Mouse (Mus musculus): ENCODE data around the gene Alk.

Gene Alk

DNA sequence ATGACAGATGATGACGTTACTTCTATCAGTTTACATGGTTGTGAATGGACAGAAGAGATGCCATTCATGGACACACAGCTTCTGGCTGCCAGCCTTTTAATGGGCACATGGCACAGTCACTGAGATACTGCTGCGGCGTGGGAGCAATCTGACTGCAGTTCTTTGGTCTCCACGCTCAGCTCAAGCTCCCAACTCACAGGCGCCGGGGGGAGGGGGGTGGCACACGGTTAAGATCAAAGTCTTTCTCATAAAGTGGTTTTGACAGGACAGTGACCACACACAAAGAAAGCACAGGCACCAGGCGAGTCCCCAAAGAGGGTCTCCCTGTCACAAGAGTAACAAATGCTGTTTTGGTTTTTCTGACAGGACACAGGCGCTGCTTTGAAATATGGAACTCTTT, 641.7 kb downstream of the Alk start:
- DNase-seq = peak; percentile 34

DNA sequence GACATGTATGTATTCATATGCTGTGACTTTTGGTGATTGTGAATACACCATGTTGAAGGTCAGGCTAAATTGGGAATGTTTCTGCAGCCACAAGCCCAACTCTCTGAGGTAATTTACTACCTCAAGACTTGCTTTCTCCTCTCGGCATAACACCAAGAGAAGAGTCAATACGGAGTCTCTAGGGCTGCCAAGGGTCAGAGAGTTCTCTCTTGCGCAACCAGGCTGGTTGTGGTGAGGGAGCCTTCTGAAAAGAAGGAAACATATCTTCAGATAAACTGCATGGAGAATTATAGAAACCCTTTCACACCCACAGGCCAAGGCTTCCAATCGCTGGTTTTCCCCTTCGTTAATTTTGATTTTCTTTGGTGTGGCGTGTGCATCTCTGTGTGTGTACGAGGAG, 649.4 kb downstream of the Alk start:
- DNase-seq = no peak

DNA sequence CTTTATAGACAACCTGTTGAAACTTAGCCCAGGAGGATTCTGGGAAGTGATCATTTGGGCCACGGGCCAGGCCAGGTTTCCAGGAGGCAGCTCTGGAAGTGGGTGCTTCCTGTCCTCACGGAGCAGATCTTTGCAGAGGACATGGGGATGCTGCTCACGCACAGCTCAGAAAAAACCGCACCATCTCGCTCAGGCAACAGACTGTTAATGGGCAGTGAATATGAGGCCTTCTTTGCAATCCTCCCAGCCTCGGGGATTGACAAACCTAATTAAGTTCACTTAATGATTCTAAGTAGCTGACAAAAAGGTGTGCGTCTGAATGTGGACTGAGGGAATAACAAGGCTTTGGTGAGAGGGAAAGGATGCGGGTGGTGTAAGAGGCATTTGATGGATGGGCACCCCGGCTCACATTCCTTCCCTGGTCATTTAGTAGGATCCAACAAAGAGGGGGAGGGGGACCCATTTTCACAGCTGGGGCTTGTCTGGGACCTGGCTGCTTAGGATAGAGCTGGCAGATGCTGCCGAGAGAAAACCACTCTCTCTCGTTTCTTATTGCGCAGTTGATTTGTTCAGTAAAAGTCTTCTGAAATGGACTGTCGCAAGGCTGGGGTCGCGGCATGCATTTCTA, 650.1 kb downstream of the Alk start:
- no peak for DNase-seq

DNA sequence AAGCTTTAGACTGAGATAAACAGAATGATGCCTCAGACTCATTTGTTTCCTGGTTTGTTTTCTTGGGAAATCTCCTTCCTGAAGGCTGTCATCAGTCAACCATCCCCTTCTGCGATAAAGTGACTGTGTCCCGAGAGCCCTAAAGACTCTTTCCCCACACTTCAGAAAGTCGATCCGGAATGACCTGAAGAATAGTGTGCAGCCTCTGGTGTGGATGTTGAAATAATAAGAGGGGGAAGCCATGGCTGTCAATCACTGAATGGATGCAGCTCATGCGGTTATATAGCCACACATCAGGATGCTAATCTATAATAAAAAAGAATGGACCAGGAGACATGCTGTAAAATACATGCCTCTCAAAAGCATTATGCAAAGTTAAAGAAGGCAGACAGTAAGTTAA, 653.5 kb downstream of the Alk start:
- DNase-seq = no peak

DNA sequence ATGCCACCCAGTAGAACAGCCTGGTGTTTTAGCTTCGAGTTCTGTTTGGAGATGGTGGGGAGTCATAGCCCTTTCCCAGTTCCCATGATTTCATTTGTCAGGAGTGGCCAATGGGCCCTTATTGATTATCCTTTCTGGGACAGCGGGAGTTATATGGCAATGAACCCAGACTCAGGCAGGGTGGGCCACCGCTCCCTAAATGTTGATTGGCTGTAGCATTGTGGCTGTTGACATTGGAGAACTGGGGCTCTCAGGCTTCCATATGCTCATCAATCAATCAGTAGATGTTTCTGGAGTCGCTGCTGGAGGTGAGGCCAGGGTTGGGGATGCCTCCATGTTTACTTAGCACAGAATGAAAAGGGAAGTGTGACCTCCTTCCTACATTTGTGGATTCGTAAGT, 655.7 kb downstream of the Alk start:
- DNase-seq = no peak

DNA sequence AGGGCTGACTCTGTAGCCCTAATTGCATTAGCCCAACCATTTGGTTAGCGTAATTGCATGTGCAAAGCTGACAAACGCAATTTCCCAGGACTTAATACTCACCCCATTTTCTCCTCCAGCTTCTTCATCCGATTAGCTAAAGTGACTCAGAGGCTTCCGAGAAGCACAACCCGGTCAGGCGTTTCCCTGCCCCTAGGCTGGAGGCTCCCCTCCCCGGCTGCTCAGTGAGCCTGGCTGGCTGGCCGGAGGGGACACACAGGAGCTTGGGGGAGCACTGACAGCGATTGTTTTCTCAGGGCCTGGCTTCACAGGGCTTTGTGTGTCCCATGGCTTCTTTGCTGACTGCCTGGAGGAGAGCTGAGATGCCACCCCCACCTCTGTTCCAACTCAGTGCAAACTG, 657.0 kb downstream of the Alk start:
- DNase-seq = no peak

DNA sequence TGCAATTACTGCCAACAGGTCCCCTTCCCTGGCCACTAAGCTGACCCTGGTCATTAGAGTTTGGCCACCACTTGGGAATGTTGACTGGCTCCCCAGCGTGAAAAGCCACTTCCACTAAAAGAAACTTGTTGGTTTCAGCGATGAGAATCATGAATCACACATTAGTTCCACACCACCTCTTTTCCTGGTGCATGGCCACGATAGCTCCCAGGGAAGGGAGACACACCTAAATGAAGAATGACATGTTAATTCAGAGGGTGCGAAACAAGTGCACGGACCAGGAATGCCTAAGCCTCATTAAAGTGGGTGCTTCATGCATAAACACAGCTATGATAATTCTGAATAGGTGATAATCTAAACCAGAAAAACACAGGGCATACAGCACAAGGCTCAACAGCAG, 660.4 kb downstream of the Alk start:
- DNase-seq = no peak

DNA sequence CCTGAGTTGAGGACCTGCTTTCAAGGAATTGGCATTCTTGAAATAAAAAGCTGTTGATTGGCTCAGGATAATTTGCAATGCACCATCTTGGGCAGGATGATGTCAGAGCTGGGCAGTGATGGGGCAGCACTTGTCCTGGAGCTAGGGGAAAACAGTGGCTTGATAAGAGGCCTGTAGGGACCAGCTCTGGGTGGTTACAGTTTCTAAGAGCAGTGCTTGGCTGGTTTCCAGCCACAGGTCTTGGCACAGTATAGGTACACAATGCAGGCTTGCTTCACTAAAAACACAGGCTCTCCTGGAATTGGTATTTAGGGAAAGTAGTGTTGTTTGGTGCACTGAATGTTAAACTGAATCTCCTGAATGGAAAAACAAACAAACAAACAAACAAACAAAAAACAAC, 662.4 kb downstream of the Alk start:
- no peak for DNase-seq

DNA sequence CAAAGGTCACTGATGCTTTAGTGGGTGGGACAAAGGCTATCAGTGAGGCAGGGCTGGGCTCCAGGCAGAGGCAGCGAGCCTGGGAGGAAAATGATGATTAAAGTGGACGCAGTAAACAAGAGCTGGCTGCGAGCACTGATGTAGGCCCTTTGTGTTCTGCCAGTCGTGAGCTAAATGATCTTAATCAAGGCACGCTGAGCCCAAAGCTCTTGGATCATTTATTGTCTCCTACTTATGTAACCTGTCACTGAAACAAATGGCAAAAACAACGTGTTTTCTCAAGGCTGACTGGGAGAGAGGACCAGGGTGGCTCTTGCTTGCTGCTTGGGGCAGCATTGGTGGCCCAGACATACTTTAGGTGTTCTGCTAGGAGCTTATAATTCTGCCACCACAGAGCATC, 663.0 kb downstream of the Alk start:
- no peak for DNase-seq

DNA sequence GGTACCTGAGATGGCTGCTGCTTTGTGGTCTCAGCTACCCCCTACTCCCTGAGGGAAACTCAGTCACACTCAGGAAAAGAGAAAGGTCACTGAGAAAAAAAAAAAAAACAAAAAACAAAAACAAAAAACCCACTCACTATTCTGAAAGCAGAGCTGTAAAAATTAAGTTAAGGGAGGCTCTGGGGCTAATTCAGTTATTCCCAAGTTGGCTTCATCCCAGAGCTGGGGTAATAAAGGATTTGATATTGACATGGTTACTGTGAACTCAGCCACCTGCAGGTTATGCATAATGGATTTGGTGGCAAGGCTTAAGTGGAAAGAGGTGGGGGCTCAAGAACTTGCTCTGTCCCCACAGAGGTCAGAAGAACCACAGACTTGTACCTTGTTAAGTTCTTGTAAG, 667.7 kb downstream of the Alk start:
- DNase-seq = no peak

DNA sequence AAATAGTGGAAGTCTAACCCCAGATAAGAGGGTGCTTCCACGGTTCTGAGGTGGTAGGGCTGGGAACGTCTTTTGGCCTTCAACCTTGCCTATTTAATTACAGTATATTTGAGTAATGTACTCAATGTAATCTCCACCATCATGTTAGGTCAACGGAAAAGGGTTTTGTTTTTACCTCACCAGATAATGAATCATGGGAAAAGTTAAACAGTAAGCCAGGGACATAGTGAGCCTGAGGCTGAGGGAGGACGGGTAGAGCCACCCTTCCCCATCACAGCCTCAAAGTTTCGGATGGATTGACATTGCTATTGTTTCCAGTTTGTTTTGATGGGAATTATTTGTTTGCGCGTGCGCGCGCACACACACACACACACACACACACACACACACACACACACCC, 668.6 kb downstream of the Alk start:
- DNase-seq = no peak

DNA sequence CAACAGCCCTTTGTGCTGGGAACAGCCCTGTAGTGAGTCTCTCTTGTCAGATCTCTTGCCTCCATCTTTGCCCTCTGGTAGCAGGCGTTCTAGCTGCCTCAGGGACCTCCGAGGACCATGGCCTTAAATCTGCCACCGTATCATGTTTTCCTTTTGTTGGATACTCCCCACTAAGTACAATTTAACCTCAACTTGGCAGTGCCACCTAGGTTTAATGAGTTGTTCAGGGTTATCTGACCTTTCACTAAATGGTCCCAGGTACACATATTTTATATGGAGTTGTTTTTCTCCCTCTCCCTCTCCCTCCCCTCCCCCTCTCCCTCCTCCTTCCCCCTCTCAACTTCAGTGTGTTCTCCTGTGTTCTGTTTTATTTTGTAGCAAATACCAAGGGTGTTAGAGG, 669.1 kb downstream of the Alk start:
- DNase-seq = no peak

DNA sequence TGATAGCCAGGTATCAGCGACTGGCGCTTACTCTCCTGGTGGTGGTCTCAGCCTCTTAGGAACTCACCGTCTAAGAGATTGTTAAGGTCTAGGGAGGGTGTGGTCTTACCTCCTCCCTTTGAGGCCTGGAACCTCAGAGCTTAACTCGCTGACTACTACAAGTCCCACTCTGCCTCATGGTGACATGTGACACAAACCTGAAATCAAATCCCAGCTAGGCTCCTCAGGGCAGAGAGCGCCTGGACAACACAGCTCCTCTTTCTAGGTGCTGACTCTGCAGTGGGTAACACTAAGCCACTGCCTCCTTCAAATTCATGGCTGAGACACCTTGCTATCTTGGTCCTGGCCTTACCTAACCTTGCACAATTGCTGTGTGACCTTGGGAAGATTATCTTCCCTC, 689.5 kb downstream of the Alk start:
- DNase-seq = no peak

DNA sequence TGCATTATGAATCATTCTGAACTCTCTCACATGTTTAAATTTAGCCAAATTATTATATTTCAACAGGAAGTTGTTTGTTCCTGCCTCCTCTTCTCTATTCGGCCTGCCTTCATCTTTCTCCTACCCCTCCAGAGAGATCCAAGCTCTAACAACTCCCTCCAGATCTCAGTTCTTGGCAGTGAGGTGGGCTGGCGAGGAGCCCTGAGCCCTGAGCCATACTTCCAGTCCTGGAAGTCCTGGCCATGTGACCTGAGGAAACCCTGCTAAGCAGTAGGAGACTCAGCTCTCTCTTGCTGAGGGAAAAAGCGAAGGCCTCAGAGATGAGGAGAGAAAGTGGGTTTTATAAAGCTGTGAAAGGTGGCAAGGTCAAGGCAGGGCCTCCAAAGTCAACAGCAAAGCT, 689.9 kb downstream of the Alk start:
- peak; percentile 22 for DNase-seq

DNA sequence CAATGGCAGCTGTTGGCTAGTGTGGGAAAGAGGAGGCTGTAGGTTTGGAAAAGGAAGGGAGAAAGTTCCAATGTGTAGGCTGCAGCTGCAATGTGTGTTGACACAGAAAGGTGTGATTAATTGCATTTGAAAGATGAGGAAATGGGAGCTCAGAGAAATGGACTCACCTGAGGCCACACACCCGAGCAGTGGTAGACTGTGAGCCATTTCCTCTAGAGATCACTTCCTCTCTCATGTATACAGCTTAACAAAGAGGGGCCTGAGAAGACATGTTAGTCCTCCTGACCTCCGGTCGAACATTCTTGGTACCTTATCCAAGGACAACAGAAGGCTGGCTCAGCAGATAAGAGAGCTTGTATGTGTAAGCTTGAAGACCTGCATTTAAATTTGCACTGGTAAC, 691.2 kb downstream of the Alk start:
- DNase-seq = no peak

DNA sequence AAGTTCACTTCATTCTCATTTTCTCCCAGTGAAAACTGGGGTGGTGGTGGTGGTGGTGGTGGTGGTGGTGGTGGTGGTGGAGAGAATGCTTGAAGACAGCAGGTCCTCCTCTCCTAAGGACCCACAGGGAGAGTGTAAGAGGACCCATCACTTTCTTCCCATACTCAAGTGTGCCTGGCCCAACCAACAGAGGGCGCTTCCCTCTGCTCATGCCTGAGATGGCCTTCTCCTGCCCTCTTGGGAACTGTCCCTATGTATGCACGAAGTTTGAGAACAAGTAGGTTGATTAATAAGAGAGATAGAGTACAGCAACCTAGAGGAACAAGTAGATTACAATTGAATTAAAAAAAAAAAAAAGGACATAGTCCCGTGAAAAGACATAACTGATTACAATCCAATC, 695.3 kb downstream of the Alk start:
- no peak for DNase-seq

DNA sequence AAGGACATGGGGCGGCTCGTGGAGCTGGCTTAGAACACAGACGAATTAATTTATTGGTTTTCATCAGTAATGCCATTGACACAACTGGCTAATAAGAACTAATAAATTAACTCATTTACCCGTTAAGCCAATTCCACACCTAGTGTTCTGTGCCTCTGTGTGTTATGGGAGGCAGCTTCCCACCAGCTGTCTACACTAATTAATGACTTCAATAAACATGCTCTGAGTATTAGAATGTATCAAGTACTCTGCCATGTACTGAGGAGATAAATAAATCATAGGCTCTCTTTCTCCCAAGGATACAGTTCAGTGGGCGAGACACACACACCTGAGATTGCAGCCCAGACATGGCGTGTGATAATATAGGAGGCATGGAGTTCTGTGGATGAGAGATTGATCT, 723.1 kb downstream of the Alk start:
- no peak for DNase-seq

DNA sequence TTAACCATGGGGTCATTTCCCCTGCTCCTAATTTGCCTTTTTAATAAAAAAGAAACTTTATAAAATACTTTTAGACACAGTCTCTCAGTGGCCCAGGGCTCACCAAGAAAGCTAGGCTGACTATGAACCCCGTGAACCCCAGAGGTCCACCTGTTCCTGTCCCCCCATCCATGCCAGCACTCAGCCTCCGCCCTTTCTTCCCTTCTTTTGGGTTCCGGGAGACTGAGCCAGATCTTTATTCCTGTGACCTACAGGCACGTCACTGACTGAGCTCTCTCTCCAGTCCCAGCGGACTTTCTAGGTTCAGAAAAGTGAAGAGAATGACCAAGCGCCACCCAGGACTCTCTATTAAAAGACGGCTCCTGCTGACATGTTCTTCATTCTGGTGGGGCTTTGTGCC, 728.9 kb downstream of the Alk start:
- no peak for DNase-seq

DNA sequence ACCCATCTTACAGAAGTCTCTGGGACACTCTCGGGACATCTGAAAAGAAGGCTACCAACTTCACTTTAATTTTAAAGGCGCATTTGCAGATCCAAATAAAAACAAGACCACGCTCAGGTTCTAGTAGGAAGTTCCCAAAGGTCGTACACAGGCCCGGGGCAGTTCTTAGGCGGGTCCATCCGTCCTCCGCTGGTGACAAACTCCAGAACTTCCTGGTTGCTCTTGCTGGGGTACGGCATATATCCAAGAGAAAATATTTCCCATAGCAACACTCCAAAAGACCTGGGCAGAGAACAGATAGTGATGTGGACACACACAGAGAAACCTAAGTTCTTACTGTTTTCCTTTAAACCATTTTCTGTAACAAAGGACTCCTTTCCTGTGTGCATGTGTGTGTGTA, 729.6 kb downstream of the Alk start:
- no peak for DNase-seq

DNA sequence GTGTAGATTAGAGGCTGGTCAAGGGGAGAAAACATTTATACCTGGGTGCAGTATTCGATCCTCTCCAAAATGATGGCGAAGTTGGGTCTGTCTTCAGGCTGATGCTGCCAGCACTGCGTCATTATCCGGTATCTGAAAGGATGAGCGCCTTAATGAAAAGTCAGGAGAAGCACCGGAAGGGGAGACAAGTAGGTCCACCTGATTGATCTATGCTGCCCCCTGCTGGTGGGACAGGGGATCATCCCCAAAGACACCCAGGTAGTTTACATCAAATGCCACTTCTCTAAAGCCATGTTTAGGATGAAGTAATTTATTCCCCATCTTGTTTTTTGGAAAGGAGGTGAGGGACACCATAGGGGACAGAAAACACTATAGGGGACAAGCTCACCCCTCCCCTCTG, 730.4 kb downstream of the Alk start:
- peak; percentile 39 for DNase-seq

DNA sequence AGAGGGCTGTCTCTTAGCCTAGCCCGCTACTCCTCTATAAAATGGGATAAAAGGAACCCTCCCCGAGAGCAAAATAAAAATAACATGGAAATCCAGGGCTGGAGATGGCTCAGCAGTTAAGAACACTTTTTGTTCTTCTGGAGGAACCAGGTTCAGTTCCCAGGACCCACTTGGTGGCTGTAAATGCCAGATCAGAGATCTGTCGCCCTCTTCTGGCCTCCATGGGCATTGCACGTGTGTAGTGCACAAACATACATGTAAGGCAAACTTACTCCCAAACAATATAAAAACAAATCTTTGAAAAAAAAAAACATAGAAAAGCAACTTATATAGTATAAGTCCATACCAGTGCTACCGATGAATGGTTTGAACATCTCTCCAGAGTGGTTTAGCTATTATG, 731.5 kb downstream of the Alk start:
- DNase-seq = no peak

DNA sequence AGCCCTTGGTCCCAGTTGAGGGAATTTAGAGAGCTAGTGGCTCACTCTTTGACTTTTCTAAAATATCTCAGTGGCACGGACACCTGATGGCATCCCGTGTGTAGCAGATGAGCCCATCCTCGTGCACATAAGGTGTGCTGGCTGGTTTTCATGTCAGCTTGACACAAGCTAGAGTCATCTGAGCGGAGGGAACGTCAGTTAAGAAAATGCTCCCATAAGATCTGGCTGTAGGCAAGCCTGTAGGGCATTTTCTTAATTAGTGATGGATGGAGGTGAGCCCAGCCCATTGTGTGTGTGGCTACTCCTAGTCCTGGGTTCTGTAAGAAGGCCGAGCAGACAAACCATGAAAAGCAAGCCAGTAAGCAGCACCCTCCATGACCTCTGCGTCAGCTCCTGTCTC, 732.4 kb downstream of the Alk start:
- DNase-seq = no peak

DNA sequence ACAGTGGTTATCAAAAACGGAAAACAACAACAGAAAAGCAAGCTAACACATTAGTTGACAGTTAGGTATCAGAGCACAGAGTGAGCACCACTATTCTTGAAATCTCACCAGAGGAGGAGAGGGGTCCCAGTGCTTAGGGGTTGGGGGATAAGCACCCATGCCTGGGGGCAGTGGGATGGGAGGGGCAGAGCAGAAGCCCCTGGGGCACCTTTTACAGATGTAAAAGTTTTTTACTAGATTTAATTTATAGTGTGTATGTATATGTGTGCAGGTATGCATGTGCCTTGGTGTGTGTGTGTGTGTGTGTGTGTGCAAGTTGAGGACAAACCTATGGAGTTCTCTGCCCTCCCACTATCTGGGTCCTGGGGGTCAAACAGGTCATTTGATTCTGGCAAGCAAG, 733.8 kb downstream of the Alk start:
- no peak for DNase-seq

DNA sequence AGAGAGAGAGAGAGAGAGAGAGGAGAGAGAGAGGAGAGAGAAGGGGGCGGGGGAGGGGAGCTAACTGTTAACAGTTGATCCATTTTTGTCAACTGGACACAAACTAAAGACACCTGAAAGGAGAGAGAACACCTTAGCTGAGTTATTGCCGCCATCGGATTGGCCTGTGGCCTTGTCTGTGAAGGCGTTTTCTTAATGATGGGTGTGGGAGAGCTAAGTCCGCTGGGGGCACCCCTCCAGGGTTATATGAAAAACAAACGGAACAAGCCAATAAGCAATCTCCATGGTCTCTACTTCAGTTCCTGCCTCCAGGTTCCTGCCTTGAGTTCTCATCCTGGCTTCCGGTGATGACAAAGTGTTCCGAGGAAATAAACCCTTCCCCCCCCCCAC, 734.2 kb downstream of the Alk start:
- DNase-seq = no peak

DNA sequence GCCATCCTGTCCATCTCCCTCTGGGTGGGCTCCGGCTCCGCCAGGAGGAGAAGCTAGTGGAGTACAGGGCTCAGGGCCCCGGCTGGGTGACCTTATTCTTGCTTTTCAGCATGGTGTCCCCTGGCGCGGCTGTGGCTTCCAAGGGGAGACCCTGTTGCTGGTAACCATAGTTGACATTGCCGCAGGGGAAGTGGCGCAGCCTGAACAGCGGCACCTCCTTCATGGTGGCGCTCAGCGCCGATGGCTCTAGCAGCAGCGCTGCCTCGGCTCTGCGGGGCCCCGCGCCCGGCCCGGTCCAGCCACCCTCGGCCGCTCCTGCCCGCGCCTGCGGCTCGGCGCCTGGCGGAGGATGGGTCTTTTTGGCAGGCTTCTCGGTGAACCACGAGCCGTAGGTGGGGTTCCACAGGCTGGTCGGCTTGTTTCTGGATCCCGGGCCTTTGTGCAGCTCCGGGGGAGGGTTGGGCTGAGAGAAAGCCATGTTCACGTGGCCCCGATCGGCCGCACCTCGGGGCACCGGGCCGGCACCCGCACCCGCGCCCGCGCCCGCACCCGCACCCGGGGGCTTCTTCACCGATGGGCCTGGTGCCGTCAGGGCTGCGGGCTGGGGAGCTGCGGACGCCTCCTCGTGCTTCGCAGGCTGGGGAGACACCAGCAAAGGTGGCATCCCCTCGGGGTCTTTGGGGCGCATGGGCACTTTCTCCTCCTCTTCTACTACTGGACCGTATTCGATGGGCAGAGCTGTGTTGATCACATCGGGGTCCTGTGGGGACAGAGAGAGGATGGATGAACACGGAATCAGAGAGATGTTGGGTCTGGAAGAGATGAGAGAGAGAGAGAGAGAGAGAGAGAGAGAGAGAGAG, 734.8 kb downstream of the Alk start:
- DNase-seq = peak; percentile 22

Measured in right cerebral cortex, adult 18-20 months (tissue).